Comparison of ENCODE assay signal across 4 mouse cellular contexts in the genomic region with DNA sequence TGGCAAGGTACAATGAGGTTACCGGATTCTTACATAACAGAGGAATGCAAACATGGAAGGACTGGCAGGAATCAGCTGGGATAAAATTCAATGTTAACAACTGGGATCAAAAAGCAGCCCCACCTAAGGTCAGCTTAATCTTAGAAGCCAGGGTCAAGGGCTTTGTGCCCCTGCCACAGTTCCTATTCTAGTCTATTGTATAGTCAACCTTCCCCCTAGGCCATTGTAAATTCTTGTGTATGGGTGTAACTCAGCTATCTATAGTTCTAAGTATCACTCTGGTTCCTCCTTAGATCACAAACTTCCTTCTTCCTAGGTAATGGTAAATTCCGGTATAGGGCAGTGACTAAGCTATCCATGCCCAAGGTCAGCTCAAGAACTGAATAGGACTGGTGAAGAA.
DNase-seq lines count a peak whose midpoint lies in the region.
"Not testable (repeated sequence)": the region's sequence is repeated elsewhere in the genome, so short reads cannot be mapped to it uniquely, and the experiment has no call there.

No protein-coding gene starts in this region.

- H3K27ac ChIP-seq in ES-E14 (ENCODE audit: insufficient read depth, low read depth, low read length, poor library complexity, severe bottlenecking) = not testable (repeated sequence)

- in situ Hi-C loops in ES-E14 (cut with MboI; ENCODE audit: low sequenced_read_pairs in 2 of 2, unreplicated experiment in 2 of 2) = not testable (repeated sequence)

- H3K9me3 ChIP-seq in ES-E14 (ENCODE audit: control insufficient read depth, insufficient read depth, low read depth, low read length) = not testable (repeated sequence)

- DNase-seq in ES-CJ7 (ENCODE audit: low read depth, low spot score) (peak; percentile 52), ES-E14 (ENCODE audit: low read depth, low spot score) (peak; percentile 20), R1 (ENCODE audit: low read depth, low spot score) (peak; percentile 54), ZHBTc4 (ENCODE audit: low read depth, low spot score) (peak; percentile 78)

- H3K4me3 ChIP-seq in ES-E14 (ENCODE audit: insufficient read depth in 1 of 2, low read depth in 1 of 2, low read length in 2 of 2, poor library complexity in 1 of 2, severe bottlenecking in 1 of 2) = not testable (repeated sequence)

- H3K36me3 ChIP-seq in ES-E14 (ENCODE audit: control insufficient read depth, insufficient read depth, low read length, poor library complexity, severe bottlenecking) = not testable (repeated sequence)

- not testable (repeated sequence) for H3K9ac ChIP-seq in ES-E14 (ENCODE audit: insufficient read depth, low read depth, low read length, poor library complexity, severe bottlenecking)

- not testable (repeated sequence) for H3K4me1 ChIP-seq in ES-E14 (ENCODE audit: control insufficient read depth in 2 of 2, insufficient read depth in 2 of 2, low read length in 2 of 2, poor library complexity in 1 of 2)

Comparison
In these comparisons a context has a peak if more than half of its experiments do, and no peak if none do; other contexts are left out.
1. DNase-seq: peak in every context shown above with its lines; median percentile 78 in ZHBTc4; 54 in R1; 52 in ES-CJ7; 20 in ES-E14.